Mouse (Mus musculus) heart, adult 2 months (tissue): ENCODE results near the gene Trim2.

Source experiments
- CTCF ChIP-seq: fragments of 200-600 bp; IDR thresholded peaks from 2 replicates; pipeline ENCODE4 v1.8.1; 2022; ENCODE audit warnings: antibody characterized with exemption, mild to moderate bottlenecking, moderate library complexity
- POLR2A ChIP-seq: fragments of 200-500 bp; IDR thresholded peaks from 2 replicates; pipeline ENCODE4 v1.6.1; 2011; ENCODE audit warnings: mild to moderate bottlenecking, low read depth, low read length, control low read depth; ENCODE audit not compliant: insufficient read depth

GRCm38 (mm10) chr3:84264395-84264794, 42.3 kb downstream of the Trim2 start:
- TF ChIP-seq POLR2A, result no peak
- no peak for TF ChIP-seq CTCF
